Mouse (Mus musculus) stomach, embryonic 16.5 days (tissue): ENCODE data around the gene Slc30a4. TPM values are rescaled to one million over a fixed set of nuclear protein-coding genes. Genes with fewer than 3 reads are reported as not detected.

Source experiments
- ATAC-seq: fragments of 200-750 bp; cut with Nextera tagmentation; 2 replicates; pipeline ENCODE4 v1.8.0; 2017; ENCODE audit warnings: moderate number of reproducible peaks, moderate TSS enrichment; ENCODE audit not compliant: insufficient read depth, low FRiP score
- H3K27ac ChIP-seq: fragments of 300-500 bp; sonication (generic); 2 replicates; pipeline ENCODE4 v1.5.1; 2014; ENCODE audit warnings: low read length
- H3K27me3 ChIP-seq: fragments of 300-500 bp; sonication (generic); 2 replicates; pipeline ENCODE4 v1.6.1; 2014; ENCODE audit warnings: low read length, control low read depth, mixed read lengths; ENCODE audit not compliant: control insufficient read depth, insufficient read depth
- H3K36me3 ChIP-seq: fragments of 300-500 bp; sonication (generic); 2 replicates; pipeline ENCODE4 v1.6.1; 2014; ENCODE audit warnings: low read length; ENCODE audit not compliant: control insufficient read depth, insufficient read depth
- H3K4me1 ChIP-seq: fragments of 300-500 bp; sonication (generic); 2 replicates; pipeline ENCODE4 v1.6.1; 2014; ENCODE audit warnings: low read length, control low read depth, mixed read lengths; ENCODE audit not compliant: control insufficient read depth, insufficient read depth
- H3K4me2 ChIP-seq: fragments of 300-500 bp; sonication (generic); 2 replicates; pipeline ENCODE4 v1.6.1; 2014; ENCODE audit warnings: low read depth, low read length, mixed read lengths
- H3K4me3 ChIP-seq: fragments of 300-500 bp; sonication (generic); replicated peaks from 2 replicates; pipeline ENCODE4 v1.5.1; 2014; ENCODE audit warnings: mild to moderate bottlenecking, low read length
- H3K9ac ChIP-seq: fragments of 300-500 bp; sonication (generic); 2 replicates; pipeline ENCODE4 v1.6.1; 2014; ENCODE audit warnings: low read length
- H3K9me3 ChIP-seq: fragments of 300-500 bp; sonication (generic); replicated peaks from 2 replicates; pipeline ENCODE4 v1.6.1; 2016; ENCODE audit warnings: low read length, control low read depth; ENCODE audit not compliant: control insufficient read depth
- WGBS: fragments of 180-500 bp; shearing (Covaris S2); extraction: QIAGEN DNeasy Blood & Tissue Kit; methylation state at CpG from one replicate; pipeline ENCODE4 v1.1.7; 2014; 5-methylcytosine and 5-hydroxymethylcytosine counted together
- polyA plus RNA-seq: library from polyadenylated mRNA; unstranded; fragments of >200 nt; fragmentation: Nextera tagmentation; extraction: Ambion mirVana; gene quantifications from 2 replicates; pipeline ENCODE4 v1.2.1, GENCODE M21; 2015

The Slc30a4 gene
- polyA plus RNA-seq, 1 experiment from 2014 or later: 9.5 TPM

- Histone ChIP-seq H3K9me3 (no peaks in the 10 kb centered on the region), H3K27ac (no peak overlapping the region), H3K4me1 (no peaks in the 10 kb centered on the region), H3K36me3 (no peaks in the 10 kb centered on the region), H3K27me3 (no peaks in the 10 kb centered on the region), H3K4me2 (no peak overlapping the region), H3K4me3 (no peak overlapping the region), H3K9ac (no peak overlapping the region)
- peak; percentile 60; the same call in 1 of the 2 replicates for ATAC-seq
- 37% methylated on average over 12 of the region's 12 CpGs for WGBS
Measured at GRCm38 (mm10) chr2:122665973-122666875, 36.2 kb downstream of the Slc30a4 start.

GRCm38 (mm10) chr2:122665253-122665972 is 37.0 kb downstream of the Slc30a4 start:
- H3K9ac ChIP-seq: no peak overlapping the region
- no peaks in the 10 kb centered on the region for H3K4me1 ChIP-seq
- ATAC-seq: no peak
- no peak overlapping the region for H3K27ac ChIP-seq
- 43% methylated on average over 6 of the region's 6 CpGs for WGBS
- no peaks in the 10 kb centered on the region for H3K27me3 ChIP-seq
- no peaks in the 10 kb centered on the region for H3K9me3 ChIP-seq
- no peak overlapping the region for H3K4me2 ChIP-seq
- no peaks in the 10 kb centered on the region for H3K36me3 ChIP-seq
- no peak overlapping the region for H3K4me3 ChIP-seq

GRCm38 (mm10) chr2:122659825-122660224 is 42.6 kb downstream of the Slc30a4 start:
- Histone ChIP-seq H3K27ac (no peak overlapping the region), H3K9me3 (no peaks in the 10 kb centered on the region), H3K4me3 (no peak overlapping the region), H3K4me1 (no peaks in the 10 kb centered on the region), H3K4me2 (no peak overlapping the region), H3K36me3 (no peaks in the 10 kb centered on the region), H3K9ac (no peak overlapping the region), H3K27me3 (no peaks in the 10 kb centered on the region)
- no peak for ATAC-seq
- WGBS: 81% methylated on average over 7 of the region's 7 CpGs

GRCm38 (mm10) chr2:122657707-122658524 is 44.5 kb downstream of the Slc30a4 start:
- no peak overlapping the region for H3K4me2 ChIP-seq
- 67% methylated on average over 11 of the region's 11 CpGs for WGBS
- peak overlapping the region; percentile 92 for H3K27ac ChIP-seq
- no peaks in the 10 kb centered on the region for H3K9me3 ChIP-seq
- H3K4me1 ChIP-seq: no peaks in the 10 kb centered on the region
- no peak overlapping the region for H3K4me3 ChIP-seq
- no peaks in the 10 kb centered on the region for H3K36me3 ChIP-seq
- no peaks in the 10 kb centered on the region for H3K27me3 ChIP-seq
- no peak overlapping the region for H3K9ac ChIP-seq
- ATAC-seq: peak; percentile 90

GRCm38 (mm10) chr2:122656767-122657166 is 45.7 kb downstream of the Slc30a4 start:
- H3K27ac ChIP-seq: peak overlapping the region; percentile 92; the same call in 1 of the 2 replicates
- H3K9ac ChIP-seq: no peak overlapping the region
- H3K36me3 ChIP-seq: no peaks in the 10 kb centered on the region
- ATAC-seq: no peak
- H3K9me3 ChIP-seq: no peaks in the 10 kb centered on the region
- no peaks in the 10 kb centered on the region for H3K27me3 ChIP-seq
- no peaks in the 10 kb centered on the region for H3K4me1 ChIP-seq
- no peak overlapping the region for H3K4me3 ChIP-seq
- H3K4me2 ChIP-seq: no peak overlapping the region
- 48% methylated on average over 9 of the region's 9 CpGs for WGBS

- H3K36me3 ChIP-seq: no peaks in the 10 kb centered on the region
- H3K4me1 ChIP-seq: no peaks in the 10 kb centered on the region
- H3K9me3 ChIP-seq: no peaks in the 10 kb centered on the region
- no peak overlapping the region for H3K9ac ChIP-seq
- ATAC-seq: no peak
- H3K4me2 ChIP-seq: no peak overlapping the region
- WGBS: 41% methylated on average over 2 of the region's 2 CpGs
- no peak overlapping the region for H3K4me3 ChIP-seq
- peak overlapping the region; percentile 33; the same call in 1 of the 2 replicates for H3K27ac ChIP-seq
- no peaks in the 10 kb centered on the region for H3K27me3 ChIP-seq
Measured at GRCm38 (mm10) chr2:122656052-122656451, 46.4 kb downstream of the Slc30a4 start.

GRCm38 (mm10) chr2:122652096-122653084 is 50.1 kb downstream of the Slc30a4 start:
- H3K4me2 ChIP-seq: no peak overlapping the region
- no peak overlapping the region; the same call in 1 of the 2 replicates for H3K27ac ChIP-seq
- 47% methylated on average over 17 of the region's 17 CpGs for WGBS
- no peaks in the 10 kb centered on the region for H3K27me3 ChIP-seq
- H3K36me3 ChIP-seq: no peaks in the 10 kb centered on the region
- H3K4me3 ChIP-seq: no peak overlapping the region
- H3K4me1 ChIP-seq: no peaks in the 10 kb centered on the region
- ATAC-seq: no peak
- no peaks in the 10 kb centered on the region for H3K9me3 ChIP-seq
- H3K9ac ChIP-seq: no peak overlapping the region

- no peaks in the 10 kb centered on the region for H3K27me3 ChIP-seq
- no peaks in the 10 kb centered on the region for H3K4me1 ChIP-seq
- no peak overlapping the region for H3K9ac ChIP-seq
- ATAC-seq: no peak
- WGBS: 33% methylated on average over 5 of the region's 5 CpGs
- H3K9me3 ChIP-seq: no peaks in the 10 kb centered on the region
- no peak overlapping the region for H3K27ac ChIP-seq
- H3K4me2 ChIP-seq: no peak overlapping the region
- no peaks in the 10 kb centered on the region for H3K36me3 ChIP-seq
- H3K4me3 ChIP-seq: peak overlapping the region; percentile 12; the same call in 1 of the 2 replicates
Measured at GRCm38 (mm10) chr2:122638673-122639072, 63.8 kb downstream of the Slc30a4 start.
